Mouse (Mus musculus) hindbrain, embryonic 12.5 days (tissue): ENCODE results near the gene Gm10160. TPM values are rescaled to one million over a fixed set of nuclear protein-coding genes. Genes with fewer than 3 reads are reported as not detected.

Experiments used
- ATAC-seq: fragments of 200-750 bp; cut with Nextera tagmentation; 2 replicates; pipeline ENCODE4 v1.8.0; 2017; ENCODE audit warnings: moderate TSS enrichment; ENCODE audit not compliant: low FRiP score
- H3K27ac ChIP-seq: fragments of 300-500 bp; sonication (generic); 2 replicates; pipeline ENCODE4 v1.5.1; 2016; ENCODE audit warnings: mild to moderate bottlenecking
- H3K27me3 ChIP-seq: fragments of 300-500 bp; sonication (generic); 2 replicates; pipeline ENCODE4 v1.6.1; 2016; ENCODE audit warnings: mild to moderate bottlenecking
- H3K36me3 ChIP-seq: fragments of 300-500 bp; sonication (generic); 2 replicates; pipeline ENCODE4 v1.6.1; 2016; ENCODE audit warnings: mild to moderate bottlenecking
- H3K4me1 ChIP-seq: fragments of 300-500 bp; sonication (generic); 2 replicates; pipeline ENCODE4 v1.6.1; 2016
- H3K4me2 ChIP-seq: fragments of 300-500 bp; sonication (generic); replicated peaks from 2 replicates; pipeline ENCODE4 v1.6.1; 2016; ENCODE audit warnings: mild to moderate bottlenecking
- H3K4me3 ChIP-seq: fragments of 300-500 bp; sonication (generic); 2 replicates; pipeline ENCODE4 v1.5.1; 2016; ENCODE audit warnings: mild to moderate bottlenecking
- H3K9ac ChIP-seq: fragments of 300-500 bp; sonication (generic); 2 replicates; pipeline ENCODE4 v1.6.1; 2016; ENCODE audit warnings: mild to moderate bottlenecking, moderate library complexity
- H3K9me3 ChIP-seq: fragments of 300-500 bp; sonication (generic); replicated peaks from 2 replicates; pipeline ENCODE4 v1.6.1; 2016; ENCODE audit warnings: mild to moderate bottlenecking
- WGBS: fragments of 180-500 bp; shearing (Covaris S2); methylation state at CpG from one replicate; pipeline ENCODE4 v1.1.7; 2016; 5-methylcytosine and 5-hydroxymethylcytosine counted together
- polyA plus RNA-seq: library from polyadenylated mRNA; unstranded; fragments of >200 nt; fragmentation: Nextera tagmentation; extraction: Ambion mirVana; gene quantifications from 2 replicates; pipeline ENCODE4 v1.2.1, GENCODE M21; 2016

Gm10160 gene
- polyA plus RNA-seq, result not detected in 2 replicates

GRCm38 (mm10) chr7:81855694-81856093 is at the start of gene Gm10160:
Gene Gm10160 (minus strand): TSS chr7:81855794.
- Histone ChIP-seq H3K27ac (no peak within 1 kb of the TSS), H3K4me1 (peaks cover 16% of the 10 kb centered on the region), H3K9ac (no peak within 1 kb of the TSS), H3K4me2 (no peak within 1 kb of the TSS), H3K9me3 (no peaks in the 10 kb centered on the region), H3K36me3 (no peaks in the 10 kb centered on the region), H3K4me3 (no peak within 1 kb of the TSS), H3K27me3 (peaks cover 37% of the 10 kb centered on the region)
- WGBS, result 71% methylated on average over 1 of the region's 1 CpGs
- no peak for ATAC-seq

- ATAC-seq, result no peak
- Histone ChIP-seq H3K36me3 (0 out of 2 replicates have a peak, but pooled peaks cover 2% of the 10 kb centered on the region), H3K27ac (no peak overlapping the region), H3K9ac (no peak overlapping the region), H3K9me3 (no peaks in the 10 kb centered on the region), H3K4me1 (no peaks in the 10 kb centered on the region), H3K4me3 (no peak overlapping the region), H3K27me3 (no peaks in the 10 kb centered on the region), H3K4me2 (no peak overlapping the region)
- WGBS, result 96% methylated on average over 2 of the region's 2 CpGs
Observed at GRCm38 (mm10) chr7:81904926-81905325, 49.3 kb upstream of the Gm10160 start.

- no peaks in the 10 kb centered on the region for H3K27me3 ChIP-seq
- WGBS, result 57% methylated on average over 4 of the region's 4 CpGs
- H3K4me1 ChIP-seq, result no peaks in the 10 kb centered on the region
- H3K9ac ChIP-seq, result no peak overlapping the region
- ATAC-seq, result no peak
- H3K9me3 ChIP-seq, result no peaks in the 10 kb centered on the region
- H3K27ac ChIP-seq, result no peak overlapping the region
- no peak overlapping the region for H3K4me2 ChIP-seq
- H3K36me3 ChIP-seq, result peaks cover 8% of the 10 kb centered on the region
- H3K4me3 ChIP-seq, result no peak overlapping the region
Observed at GRCm38 (mm10) chr7:81904094-81904493, 48.5 kb upstream of the Gm10160 start.

- Histone ChIP-seq H3K27ac (no peak overlapping the region), H3K9me3 (no peaks in the 10 kb centered on the region), H3K4me1 (no peaks in the 10 kb centered on the region), H3K4me3 (no peak overlapping the region), H3K27me3 (no peaks in the 10 kb centered on the region), H3K4me2 (no peak overlapping the region), H3K9ac (no peak overlapping the region), H3K36me3 (peaks cover 26% of the 10 kb centered on the region)
- ATAC-seq, result no peak
- WGBS, result 81% methylated on average over 11 of the region's 11 CpGs
Observed at GRCm38 (mm10) chr7:81899361-81899760, 43.8 kb upstream of the Gm10160 start.

- WGBS, result 71% methylated on average over 4 of the region's 4 CpGs
- Histone ChIP-seq H3K9ac (no peak overlapping the region), H3K9me3 (no peaks in the 10 kb centered on the region), H3K27me3 (no peaks in the 10 kb centered on the region), H3K4me2 (no peak overlapping the region), H3K4me1 (no peaks in the 10 kb centered on the region), H3K27ac (no peak overlapping the region), H3K4me3 (no peak overlapping the region), H3K36me3 (no peaks in the 10 kb centered on the region; the same call in 1 of the 2 replicates)
- ATAC-seq, result no peak
Observed at GRCm38 (mm10) chr7:81885128-81885527, 29.5 kb upstream of the Gm10160 start.

- no peak overlapping the region for H3K9ac ChIP-seq
- no peaks in the 10 kb centered on the region for H3K9me3 ChIP-seq
- no peak overlapping the region for H3K4me3 ChIP-seq
- no peaks in the 10 kb centered on the region for H3K27me3 ChIP-seq
- no peaks in the 10 kb centered on the region; the same call in 1 of the 2 replicates for H3K36me3 ChIP-seq
- ATAC-seq, result no peak
- H3K4me1 ChIP-seq, result no peaks in the 10 kb centered on the region
- no peak overlapping the region for H3K4me2 ChIP-seq
- 90% methylated on average over 3 of the region's 3 CpGs for WGBS
- no peak overlapping the region for H3K27ac ChIP-seq
Observed at GRCm38 (mm10) chr7:81881600-81881999, 26.0 kb upstream of the Gm10160 start.

- Histone ChIP-seq H3K9ac (no peak overlapping the region), H3K4me1 (no peaks in the 10 kb centered on the region), H3K9me3 (no peaks in the 10 kb centered on the region), H3K36me3 (no peaks in the 10 kb centered on the region), H3K27ac (no peak overlapping the region), H3K27me3 (no peaks in the 10 kb centered on the region), H3K4me2 (no peak overlapping the region), H3K4me3 (no peak overlapping the region)
- WGBS, result 91% methylated on average over 4 of the region's 4 CpGs
- ATAC-seq, result no peak
Observed at GRCm38 (mm10) chr7:81880797-81881196, 25.2 kb upstream of the Gm10160 start.

- no peaks in the 10 kb centered on the region for H3K36me3 ChIP-seq
- no peak overlapping the region for H3K27ac ChIP-seq
- H3K9me3 ChIP-seq, result no peaks in the 10 kb centered on the region
- WGBS, result 84% methylated on average over 5 of the region's 5 CpGs
- H3K4me2 ChIP-seq, result no peak overlapping the region
- ATAC-seq, result no peak
- H3K9ac ChIP-seq, result no peak overlapping the region
- H3K4me1 ChIP-seq, result no peaks in the 10 kb centered on the region
- no peak overlapping the region for H3K4me3 ChIP-seq
- H3K27me3 ChIP-seq, result no peaks in the 10 kb centered on the region
Observed at GRCm38 (mm10) chr7:81880286-81880685, 24.7 kb upstream of the Gm10160 start.

- Histone ChIP-seq H3K9ac (no peak overlapping the region), H3K27me3 (no peaks in the 10 kb centered on the region), H3K4me2 (no peak overlapping the region), H3K27ac (no peak overlapping the region), H3K4me1 (no peaks in the 10 kb centered on the region), H3K36me3 (no peaks in the 10 kb centered on the region), H3K9me3 (no peaks in the 10 kb centered on the region), H3K4me3 (no peak overlapping the region)
- WGBS, result 89% methylated on average over 9 of the region's 9 CpGs
- ATAC-seq, result no peak
Observed at GRCm38 (mm10) chr7:81875372-81875771, 19.8 kb upstream of the Gm10160 start.

- Histone ChIP-seq H3K9me3 (no peaks in the 10 kb centered on the region), H3K9ac (no peak overlapping the region), H3K27ac (no peak overlapping the region), H3K36me3 (no peaks in the 10 kb centered on the region), H3K27me3 (no peaks in the 10 kb centered on the region), H3K4me2 (no peak overlapping the region), H3K4me3 (no peak overlapping the region), H3K4me1 (no peaks in the 10 kb centered on the region)
- WGBS, result 83% methylated on average over 6 of the region's 6 CpGs
- ATAC-seq, result no peak
Observed at GRCm38 (mm10) chr7:81874636-81875035, 19.0 kb upstream of the Gm10160 start.

- H3K27me3 ChIP-seq, result no peaks in the 10 kb centered on the region
- H3K9ac ChIP-seq, result no peak overlapping the region
- no peaks in the 10 kb centered on the region for H3K9me3 ChIP-seq
- no peak overlapping the region for H3K27ac ChIP-seq
- ATAC-seq, result no peak
- no peak overlapping the region for H3K4me3 ChIP-seq
- WGBS, result 53% methylated on average over 1 of the region's 1 CpGs
- H3K4me1 ChIP-seq, result no peaks in the 10 kb centered on the region
- no peak overlapping the region for H3K4me2 ChIP-seq
- no peaks in the 10 kb centered on the region for H3K36me3 ChIP-seq
Observed at GRCm38 (mm10) chr7:81873807-81874206, 18.2 kb upstream of the Gm10160 start.

GRCm38 (mm10) chr7:81872493-81873013 is 17.0 kb upstream of the Gm10160 start:
- 72% methylated on average over 13 of the region's 13 CpGs for WGBS
- Histone ChIP-seq H3K27ac (no peak overlapping the region), H3K9ac (no peak overlapping the region), H3K4me2 (no peak overlapping the region), H3K4me3 (no peak overlapping the region), H3K36me3 (no peaks in the 10 kb centered on the region), H3K27me3 (no peaks in the 10 kb centered on the region), H3K9me3 (no peaks in the 10 kb centered on the region), H3K4me1 (no peaks in the 10 kb centered on the region)
- ATAC-seq, result no peak

- peak; percentile 72 for ATAC-seq
- H3K27ac ChIP-seq, result no peak overlapping the region
- H3K4me3 ChIP-seq, result no peak overlapping the region
- H3K4me1 ChIP-seq, result no peaks in the 10 kb centered on the region
- H3K27me3 ChIP-seq, result no peaks in the 10 kb centered on the region
- no peaks in the 10 kb centered on the region for H3K9me3 ChIP-seq
- H3K9ac ChIP-seq, result no peak overlapping the region
- 24% methylated on average over 6 of the region's 6 CpGs for WGBS
- no peaks in the 10 kb centered on the region for H3K36me3 ChIP-seq
- no peak overlapping the region for H3K4me2 ChIP-seq
Observed at GRCm38 (mm10) chr7:81868158-81868557, 12.6 kb upstream of the Gm10160 start.
